Mouse (Mus musculus): ENCODE results near the gene Letmd1. TPM values are rescaled to one million over a fixed set of nuclear protein-coding genes. Genes with fewer than 3 reads are reported as not detected.

Letmd1 gene
- polyA plus RNA-seq, 1 experiment, result 42.7 TPM

GRCm38 (mm10) chr15:100424396-100425122, 44.3 kb upstream of the Letmd1 start, which contains the start of gene Slc11a2:
Slc11a2 (minus strand) TSS chr15:100425072.
- peak within 1 kb of the TSS; percentile 96 for H3K4me3 ChIP-seq (replicated peaks)
- H3K36me3 ChIP-seq (replicated peaks; ENCODE audit: low read length), result no peaks in the 10 kb centered on the region
- peaks cover 49% of the 10 kb centered on the region for H3K4me1 ChIP-seq
- peaks cover 45% of the 10 kb centered on the region for H3K27me3 ChIP-seq (replicated peaks)
- peaks cover 10% of the 10 kb centered on the region; the same call in 1 of the 2 replicates for H3K9me3 ChIP-seq
- TF ChIP-seq FLI1 (IDR thresholded peaks at IDR 0.05; ENCODE audit: low read length), result no peak
- TF ChIP-seq GATA1 (IDR thresholded peaks at IDR 0.05; ENCODE audit: borderline replicate concordance, low read length), result no peak

GRCm38 (mm10) chr15:100428296-100428905, 40.4 kb upstream of the Letmd1 start:
- peaks cover 10% of the 10 kb centered on the region; the same call in 1 of the 2 replicates for H3K9me3 ChIP-seq
- peaks cover 55% of the 10 kb centered on the region for H3K27me3 ChIP-seq (replicated peaks)
- TF ChIP-seq FLI1 (IDR thresholded peaks at IDR 0.05; ENCODE audit: low read length) (no peak), GATA1 (IDR thresholded peaks at IDR 0.05; ENCODE audit: borderline replicate concordance, low read length) (no peak)

GRCm38 (mm10) chr15:100429959-100430565, 38.8 kb upstream of the Letmd1 start:
- Histone ChIP-seq H3K27me3 (replicated peaks) (peaks cover 43% of the 10 kb centered on the region), H3K4me1 (peaks cover 27% of the 10 kb centered on the region), H3K4me3 (replicated peaks) (no peak overlapping the region), H3K9me3 (peaks cover 14% of the 10 kb centered on the region), H3K36me3 (replicated peaks; ENCODE audit: low read length) (no peaks in the 10 kb centered on the region)
- TF ChIP-seq GATA1 (IDR thresholded peaks at IDR 0.05; ENCODE audit: borderline replicate concordance, low read length) (no peak), FLI1 (IDR thresholded peaks at IDR 0.05; ENCODE audit: low read length) (no peak)

More at GRCm38 (mm10) chr15:100428296-100428905, 40.4 kb upstream of the Letmd1 start:
- no peaks in the 10 kb centered on the region for H3K36me3 ChIP-seq (replicated peaks; ENCODE audit: low read length)
- H3K4me3 ChIP-seq (replicated peaks), result no peak overlapping the region
- peaks cover 32% of the 10 kb centered on the region for H3K4me1 ChIP-seq

GRCm38 (mm10) chr15:100433234-100433633, 35.6 kb upstream of the Letmd1 start:
- Histone ChIP-seq H3K4me1 (peaks cover 27% of the 10 kb centered on the region), H3K9me3 (peaks cover 6% of the 10 kb centered on the region; the same call in 1 of the 2 replicates), H3K36me3 (replicated peaks; ENCODE audit: low read length) (no peaks in the 10 kb centered on the region), H3K27me3 (replicated peaks) (peaks cover 20% of the 10 kb centered on the region), H3K4me3 (replicated peaks) (no peak overlapping the region)
- TF ChIP-seq GATA1 (IDR thresholded peaks at IDR 0.05; ENCODE audit: borderline replicate concordance, low read length) (no peak), FLI1 (IDR thresholded peaks at IDR 0.05; ENCODE audit: low read length) (no peak)

- H3K36me3 ChIP-seq (replicated peaks; ENCODE audit: low read length), result no peaks in the 10 kb centered on the region
- H3K4me1 ChIP-seq, result peaks cover 29% of the 10 kb centered on the region
- H3K27me3 ChIP-seq (replicated peaks), result peaks cover 7% of the 10 kb centered on the region
- TF ChIP-seq FLI1 (IDR thresholded peaks at IDR 0.05; ENCODE audit: low read length) (no peak), GATA1 (IDR thresholded peaks at IDR 0.05; ENCODE audit: borderline replicate concordance, low read length) (no peak)
- H3K9me3 ChIP-seq, result peaks cover 6% of the 10 kb centered on the region; the same call in 1 of the 2 replicates
- no peak overlapping the region for H3K4me3 ChIP-seq (replicated peaks)
Observed at GRCm38 (mm10) chr15:100436112-100436511, 32.7 kb upstream of the Letmd1 start.

GRCm38 (mm10) chr15:100436518-100436917, 32.3 kb upstream of the Letmd1 start:
- H3K9me3 ChIP-seq, result peaks cover 6% of the 10 kb centered on the region; the same call in 1 of the 2 replicates
- no peak overlapping the region for H3K4me3 ChIP-seq (replicated peaks)
- peaks cover 29% of the 10 kb centered on the region for H3K4me1 ChIP-seq
- TF ChIP-seq FLI1 (IDR thresholded peaks at IDR 0.05; ENCODE audit: low read length) (no peak), GATA1 (IDR thresholded peaks at IDR 0.05; ENCODE audit: borderline replicate concordance, low read length) (no peak)
- peaks cover 6% of the 10 kb centered on the region for H3K27me3 ChIP-seq (replicated peaks)
- H3K36me3 ChIP-seq (replicated peaks; ENCODE audit: low read length), result no peaks in the 10 kb centered on the region

- TF ChIP-seq GATA1 (IDR thresholded peaks at IDR 0.05; ENCODE audit: borderline replicate concordance, low read length) (no peak), FLI1 (IDR thresholded peaks at IDR 0.05; ENCODE audit: low read length) (no peak)
- H3K27me3 ChIP-seq (replicated peaks), result peaks cover 2% of the 10 kb centered on the region
- peak overlapping the region; percentile 92 for H3K4me3 ChIP-seq (replicated peaks)
- H3K36me3 ChIP-seq (replicated peaks; ENCODE audit: low read length), result no peaks in the 10 kb centered on the region
- H3K4me1 ChIP-seq, result peaks cover 35% of the 10 kb centered on the region
- H3K9me3 ChIP-seq, result no peaks in the 10 kb centered on the region
Observed at GRCm38 (mm10) chr15:100443126-100443922, 25.5 kb upstream of the Letmd1 start.

- Histone ChIP-seq H3K4me3 (replicated peaks) (no peak overlapping the region), H3K27me3 (replicated peaks) (peaks cover 4% of the 10 kb centered on the region), H3K4me1 (peaks cover 33% of the 10 kb centered on the region), H3K36me3 (replicated peaks; ENCODE audit: low read length) (no peaks in the 10 kb centered on the region), H3K9me3 (no peaks in the 10 kb centered on the region)
- no peak for TF ChIP-seq GATA1 (IDR thresholded peaks at IDR 0.05; ENCODE audit: borderline replicate concordance, low read length)
Observed at GRCm38 (mm10) chr15:100446887-100447286, 21.9 kb upstream of the Letmd1 start.

- Histone ChIP-seq H3K4me3 (replicated peaks) (no peak overlapping the region), H3K4me1 (peaks cover 28% of the 10 kb centered on the region), H3K36me3 (replicated peaks; ENCODE audit: low read length) (no peaks in the 10 kb centered on the region), H3K27me3 (replicated peaks) (peaks cover 6% of the 10 kb centered on the region), H3K9me3 (no peaks in the 10 kb centered on the region)
- no peak for TF ChIP-seq GATA1 (IDR thresholded peaks at IDR 0.05; ENCODE audit: borderline replicate concordance, low read length)
- no peak for TF ChIP-seq FLI1 (IDR thresholded peaks at IDR 0.05; ENCODE audit: low read length)
Observed at GRCm38 (mm10) chr15:100448572-100448971, 20.3 kb upstream of the Letmd1 start.

Data from megakaryocyte, embryonic 14.5 days (primary cell).